Mouse (Mus musculus) hindbrain, embryonic 12.5 days (tissue): ENCODE results near the gene Cyb561d1. TPM values are rescaled to one million over a fixed set of nuclear protein-coding genes. Genes with fewer than 3 reads are reported as not detected.

Source experiments
- ATAC-seq: fragments of 200-750 bp; cut with Nextera tagmentation; 2 replicates; pipeline ENCODE4 v1.8.0; 2017; ENCODE audit warnings: moderate TSS enrichment; ENCODE audit not compliant: low FRiP score
- H3K27ac ChIP-seq: fragments of 300-500 bp; sonication (generic); 2 replicates; pipeline ENCODE4 v1.5.1; 2016; ENCODE audit warnings: mild to moderate bottlenecking
- H3K27me3 ChIP-seq: fragments of 300-500 bp; sonication (generic); 2 replicates; pipeline ENCODE4 v1.6.1; 2016; ENCODE audit warnings: mild to moderate bottlenecking
- H3K36me3 ChIP-seq: fragments of 300-500 bp; sonication (generic); 2 replicates; pipeline ENCODE4 v1.6.1; 2016; ENCODE audit warnings: mild to moderate bottlenecking
- H3K4me1 ChIP-seq: fragments of 300-500 bp; sonication (generic); 2 replicates; pipeline ENCODE4 v1.6.1; 2016
- H3K4me2 ChIP-seq: fragments of 300-500 bp; sonication (generic); replicated peaks from 2 replicates; pipeline ENCODE4 v1.6.1; 2016; ENCODE audit warnings: mild to moderate bottlenecking
- H3K4me3 ChIP-seq: fragments of 300-500 bp; sonication (generic); 2 replicates; pipeline ENCODE4 v1.5.1; 2016; ENCODE audit warnings: mild to moderate bottlenecking
- H3K9ac ChIP-seq: fragments of 300-500 bp; sonication (generic); 2 replicates; pipeline ENCODE4 v1.6.1; 2016; ENCODE audit warnings: mild to moderate bottlenecking, moderate library complexity
- H3K9me3 ChIP-seq: fragments of 300-500 bp; sonication (generic); replicated peaks from 2 replicates; pipeline ENCODE4 v1.6.1; 2016; ENCODE audit warnings: mild to moderate bottlenecking
- WGBS: fragments of 180-500 bp; shearing (Covaris S2); methylation state at CpG from one replicate; pipeline ENCODE4 v1.1.7; 2016; 5-methylcytosine and 5-hydroxymethylcytosine counted together
- polyA plus RNA-seq: library from polyadenylated mRNA; unstranded; fragments of >200 nt; fragmentation: Nextera tagmentation; extraction: Ambion mirVana; gene quantifications from 2 replicates; pipeline ENCODE4 v1.2.1, GENCODE M21; 2016

Cyb561d1 gene
- polyA plus RNA-seq, 1 experiment from 2014 or later = 5.0 TPM

DNA sequence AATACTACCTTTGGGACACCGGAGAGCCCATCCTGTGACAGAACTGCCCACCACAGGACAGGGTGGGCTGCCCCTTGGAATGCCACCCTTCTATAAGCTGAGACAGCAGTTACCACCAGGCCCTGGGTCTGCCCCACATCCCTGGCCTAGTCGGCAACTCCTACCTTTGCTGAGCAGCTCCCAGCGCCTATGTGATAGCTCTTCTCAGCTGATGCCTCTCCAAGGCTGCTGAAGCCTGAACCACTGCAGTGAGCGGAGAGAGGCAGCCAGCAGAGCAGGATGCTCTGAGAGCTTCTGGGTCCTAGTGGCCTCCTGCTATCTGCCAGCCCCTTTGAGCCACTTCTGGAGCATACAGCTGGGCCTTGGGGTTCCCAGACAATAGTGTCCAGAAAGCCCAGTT lies 46.4 kb downstream of the Cyb561d1 start, which contains the start of gene Gpr61:
Gene Gpr61 (minus strand): TSS at position 227 of the 400 bp plus-strand sequence.
- Histone ChIP-seq H3K4me3 (peak within 1 kb of the TSS; percentile 17; the same call in 1 of the 2 replicates), H3K36me3 (no peaks in the 10 kb centered on the region), H3K9me3 (no peaks in the 10 kb centered on the region), H3K4me2 (peak within 1 kb of the TSS; percentile 32; the same call in 1 of the 2 replicates), H3K27ac (no peak within 1 kb of the TSS), H3K4me1 (peaks cover 13% of the 10 kb centered on the region), H3K9ac (peak within 1 kb of the TSS; percentile 25; the same call in 1 of the 2 replicates), H3K27me3 (no peaks in the 10 kb centered on the region)
- 45% methylated on average over 4 of the region's 4 CpGs for WGBS
- no peak for ATAC-seq

DNA sequence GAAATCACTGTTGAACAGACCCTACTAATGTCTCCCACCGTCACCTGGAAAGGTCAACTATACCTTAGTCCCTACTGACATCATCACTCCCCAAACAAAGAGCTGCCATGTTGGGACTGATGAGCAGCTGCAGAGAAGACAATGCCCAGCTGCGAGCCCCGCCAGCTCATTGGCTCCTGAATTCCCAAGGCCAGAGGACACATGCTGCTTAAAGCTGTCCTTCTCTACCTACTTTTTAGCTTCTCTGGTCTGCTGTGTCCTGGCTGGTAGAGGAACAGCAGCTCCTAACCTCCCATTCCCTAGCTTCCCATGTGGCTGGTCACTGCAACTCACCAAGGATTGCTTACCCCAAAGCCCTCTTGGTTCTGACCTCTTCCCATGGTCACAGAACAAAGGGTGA lies 48.7 kb downstream of the Cyb561d1 start:
- Histone ChIP-seq H3K27ac (no peak overlapping the region), H3K9me3 (no peaks in the 10 kb centered on the region), H3K4me1 (peaks cover 2% of the 10 kb centered on the region; the same call in 1 of the 2 replicates), H3K4me2 (no peak overlapping the region), H3K36me3 (no peaks in the 10 kb centered on the region), H3K9ac (no peak overlapping the region), H3K27me3 (no peaks in the 10 kb centered on the region), H3K4me3 (no peak overlapping the region)
- WGBS = 86% methylated on average over 3 of the region's 3 CpGs
- ATAC-seq = no peak

DNA sequence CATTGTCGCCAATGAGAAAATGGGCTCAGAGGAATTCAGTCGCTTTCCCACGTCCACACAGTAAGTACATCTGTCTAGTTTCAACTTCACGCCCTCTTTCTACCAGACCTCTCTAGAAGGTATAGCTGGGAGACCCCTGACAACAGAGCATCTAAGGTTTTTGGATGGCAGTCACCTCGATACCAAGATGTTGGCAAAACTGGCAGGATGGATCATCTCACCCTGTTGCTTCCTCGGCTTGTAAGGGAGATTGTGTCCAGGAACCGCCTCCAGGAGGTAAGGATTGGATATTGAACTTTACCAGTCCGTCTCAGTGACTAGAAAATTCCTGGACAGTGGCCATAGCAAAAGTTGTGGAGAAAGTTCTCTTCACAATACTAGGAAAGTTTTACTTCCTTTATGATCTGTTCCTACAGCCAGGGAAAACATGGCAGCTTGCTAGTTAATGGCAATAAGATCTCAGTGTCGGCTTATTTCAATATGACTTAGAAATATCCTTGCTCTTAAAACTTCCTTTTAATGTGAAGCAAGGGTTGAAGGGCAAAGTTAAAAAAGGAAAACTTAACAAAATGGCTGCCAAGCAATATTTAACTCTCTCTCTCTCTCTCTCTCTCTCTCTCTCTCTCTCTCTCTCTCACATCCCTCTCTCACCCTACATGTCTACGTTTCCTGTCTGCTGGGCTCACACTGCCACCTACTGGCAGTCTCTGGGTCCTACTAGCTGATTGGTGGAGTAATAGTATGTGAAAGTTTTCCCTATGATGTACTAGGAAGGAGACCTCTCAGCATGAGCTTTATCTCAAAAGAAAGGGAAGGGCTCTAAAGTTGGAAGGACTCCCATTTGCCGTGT lies 53.4 kb downstream of the Cyb561d1 start:
- Histone ChIP-seq H3K9ac (no peak overlapping the region), H3K4me2 (no peak overlapping the region), H3K27me3 (no peaks in the 10 kb centered on the region), H3K4me1 (peaks cover 16% of the 10 kb centered on the region), H3K4me3 (no peak overlapping the region), H3K27ac (no peak overlapping the region), H3K9me3 (no peaks in the 10 kb centered on the region), H3K36me3 (no peaks in the 10 kb centered on the region)
- 0 out of 2 replicates have a peak, but pooled peaks have one; percentile 27 for ATAC-seq
- 69% methylated on average over 11 of the region's 11 CpGs for WGBS

DNA sequence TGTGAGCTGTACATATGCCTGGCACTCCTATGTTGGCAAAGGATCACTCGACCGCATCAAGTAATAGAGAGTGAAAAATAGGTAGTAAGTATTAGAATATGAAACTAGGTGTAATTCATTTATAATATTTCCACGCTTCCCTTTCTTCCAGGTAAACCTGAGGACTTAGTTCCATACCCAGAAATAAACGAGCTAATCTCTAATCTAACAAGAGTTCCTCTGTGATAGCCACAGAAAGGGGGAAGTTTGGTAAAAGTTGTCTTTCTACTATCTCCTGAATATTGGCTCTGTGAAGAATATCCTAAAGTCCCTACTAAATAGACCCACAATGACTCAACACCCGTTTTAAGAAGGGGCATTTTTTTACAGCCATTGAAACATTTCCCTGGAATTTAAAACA lies 54.3 kb downstream of the Cyb561d1 start:
- Histone ChIP-seq H3K9ac (peak overlapping the region; percentile 96), H3K9me3 (no peaks in the 10 kb centered on the region), H3K4me3 (peak overlapping the region; percentile 83), H3K27me3 (no peaks in the 10 kb centered on the region), H3K36me3 (no peaks in the 10 kb centered on the region), H3K4me1 (peaks cover 16% of the 10 kb centered on the region), H3K4me2 (peak overlapping the region; percentile 88), H3K27ac (peak overlapping the region; percentile 95; the same call in 1 of the 2 replicates)
- ATAC-seq = no peak
- 62% methylated on average over 5 of the region's 5 CpGs for WGBS

Other genes starting within 250 kb of the Cyb561d1 start
- gene Gstm3, start 231.9 kb downstream of the Cyb561d1 start, polyA plus RNA-seq = not detected in 2 replicates
- 23.3 and 23.4 TPM in 2 replicates for gene Gstm2, start 214.8 kb downstream of the Cyb561d1 start, polyA plus RNA-seq
- gene Gstm1, start 183.2 kb downstream of the Cyb561d1 start, polyA plus RNA-seq = 24.1 and 26.8 TPM in 2 replicates
- gene Gstm4, start 156.3 kb downstream of the Cyb561d1 start, polyA plus RNA-seq = 12.1 and 12.5 TPM in 2 replicates
- gene Ampd2, start 114.6 kb downstream of the Cyb561d1 start, polyA plus RNA-seq = 46.5 and 50.2 TPM in 2 replicates
- gene Gnat2, start 108.4 kb downstream of the Cyb561d1 start, polyA plus RNA-seq = 0.33 and 0.37 TPM in 2 replicates
- 193 and 201 TPM in 2 replicates for gene Gnai3, start 55.1 kb downstream of the Cyb561d1 start, polyA plus RNA-seq
- 0.72 and 1.2 TPM in 2 replicates for gene Gpr61, start 46.3 kb downstream of the Cyb561d1 start, polyA plus RNA-seq
- 10.7 and 13.1 TPM in 2 replicates for gene Amigo1, start 14.9 kb downstream of the Cyb561d1 start, polyA plus RNA-seq
- gene Atxn7l2, start 9.7 kb upstream of the Cyb561d1 start, polyA plus RNA-seq = 27.6 and 29.6 TPM in 2 replicates
- 0.58 and 0.72 TPM in 2 replicates for gene Sypl2, start 25.4 kb upstream of the Cyb561d1 start, polyA plus RNA-seq
- 205 and 218 TPM in 2 replicates for gene Psma5, start 55.7 kb upstream of the Cyb561d1 start, polyA plus RNA-seq
- 35.0 TPM in 2 replicates for gene Sort1, start 82.9 kb upstream of the Cyb561d1 start, polyA plus RNA-seq
- gene Mybphl, start 163.7 kb upstream of the Cyb561d1 start, polyA plus RNA-seq = not detected in 2 replicates
- gene Psrc1, start 182.6 kb upstream of the Cyb561d1 start, polyA plus RNA-seq = 39.4 and 41.0 TPM in 2 replicates
- gene Celsr2, start 214.3 kb upstream of the Cyb561d1 start, polyA plus RNA-seq = 63.3 and 75.2 TPM in 2 replicates
- gene Sars, start 244.0 kb upstream of the Cyb561d1 start, polyA plus RNA-seq = 186 and 188 TPM in 2 replicates